ENCODE assay signal across 8 mouse cellular contexts in genomic region chr15:98987077-98987630, GRCm38 (mm10). TPM values are rescaled to one million over a fixed set of nuclear protein-coding genes. Genes with fewer than 3 reads are reported as not detected.
A peak's percentile ranks its signal among the peaks of the same experiment; 100 is the strongest.
DNase-seq lines count a peak whose midpoint lies in the region; ATAC-seq lines count a peak whose summit lies in the region.

No protein-coding gene starts in this region.

- no peaks in the 10 kb centered on the region for H3K27me3 ChIP-seq in heart, embryonic 13.5 days (replicated peaks)

- H3K4me3 ChIP-seq in heart, embryonic 13.5 days = no peak overlapping the region

- ATAC-seq in heart, embryonic 13.5 days (ENCODE audit: extremely low read depth, insufficient number of reproducible peaks, low FRiP score, low TSS enrichment) = no peak
- no peak for ATAC-seq in erythroblast, adult 5-6 weeks (replicated peaks; ENCODE audit: low FRiP score, poor library complexity, severe bottlenecking)

- H3K9me3 ChIP-seq in heart, embryonic 13.5 days = no peaks in the 10 kb centered on the region

- H3K27ac ChIP-seq in heart, embryonic 13.5 days (replicated peaks) = peak overlapping the region; percentile 98

- DNase-seq in cerebellum, adult 11-12 months = peak; percentile 32
- DNase-seq in cerebellum, adult 8-10 months = no peak
- DNase-seq in adipocyte (ENCODE audit: low spot score) (peak; percentile 92), MN1 (ENCODE audit: low spot score) (no peak)
- DNase-seq in lung, postnatal 25 days (ENCODE audit: low spot score) = peak; percentile 56
- no peak for DNase-seq in T-cell, adult 2 months (ENCODE audit: low spot score)

- H3K4me2 ChIP-seq in heart, embryonic 13.5 days = peak overlapping the region; percentile 18

- 24% methylated on average over 7 of the region's 7 CpGs for WGBS in heart, embryonic 13.5 days

- no peaks in the 10 kb centered on the region for H3K36me3 ChIP-seq in heart, embryonic 13.5 days

- peaks cover 85% of the 10 kb centered on the region for H3K4me1 ChIP-seq in heart, embryonic 13.5 days

- peak overlapping the region; percentile 47 for H3K9ac ChIP-seq in heart, embryonic 13.5 days

RNA-seq across cellular contexts. Expression of gene Tuba1a, which starts 33.7 kb away (rescaled TPM):
- 1,012 and 1,030 TPM in 2 replicates for polyA plus RNA-seq in heart, embryonic 13.5 days (2015; fragmentation: Nextera tagmentation; extraction: Ambion mirVana)
- 15.3 and 19.6 TPM in 2 replicates for total RNA-seq in erythroblast, adult 5-6 weeks (2015; ENCODE audit: low replicate concordance)
- 4.3 and 5.9 TPM in 2 replicates for total RNA-seq in erythroblast, adult 5-6 weeks (2017; ENCODE audit: low replicate concordance)

RNA-seq across cellular contexts. Expression of gene Gm49450, which starts 33.8 kb away (rescaled TPM):
- not detected in 2 replicates for polyA plus RNA-seq in heart, embryonic 13.5 days (2015; fragmentation: Nextera tagmentation; extraction: Ambion mirVana)
- total RNA-seq in erythroblast, adult 5-6 weeks (2015; ENCODE audit: low replicate concordance) = not detected in 2 replicates
- 4.7 TPM in 1 of 2 replicates, not detected in the other for total RNA-seq in erythroblast, adult 5-6 weeks (2017; ENCODE audit: low replicate concordance)

RNA-seq across cellular contexts. Expression of gene Tuba1c, which starts 42.5 kb away (rescaled TPM):
- 150 and 158 TPM in 2 replicates for polyA plus RNA-seq in heart, embryonic 13.5 days (2015; fragmentation: Nextera tagmentation; extraction: Ambion mirVana)
- total RNA-seq in erythroblast, adult 5-6 weeks (2015; ENCODE audit: low replicate concordance) = 73.8 and 96.1 TPM in 2 replicates
- 36.4 and 46.4 TPM in 2 replicates for total RNA-seq in erythroblast, adult 5-6 weeks (2017; ENCODE audit: low replicate concordance)

RNA-seq across cellular contexts. Expression of gene Tuba1b, which starts 52.8 kb away (rescaled TPM):
- polyA plus RNA-seq in heart, embryonic 13.5 days (2015; fragmentation: Nextera tagmentation; extraction: Ambion mirVana) = 1,584 and 1,655 TPM in 2 replicates
- 804 and 902 TPM in 2 replicates for total RNA-seq in erythroblast, adult 5-6 weeks (2015; ENCODE audit: low replicate concordance)
- 180 and 247 TPM in 2 replicates for total RNA-seq in erythroblast, adult 5-6 weeks (2017; ENCODE audit: low replicate concordance)

Comparison
In these comparisons a context has a peak if more than half of its experiments do, and no peak if none do; other contexts are left out.
1. DNase-seq: peak in cerebellum, adult 11-12 months (single experiment), adipocyte (single experiment) and lung, postnatal 25 days (single experiment); none in cerebellum, adult 8-10 months (single experiment), T-cell, adult 2 months (single experiment) and MN1 (single experiment).